Mouse (Mus musculus) spleen, adult 2 months (tissue): Measurements from ENCODE around the gene Npat.

Source experiments
- CTCF ChIP-seq: fragments of 200-500 bp; IDR thresholded peaks from 2 replicates; pipeline ENCODE4 v1.5.1; 2011; ENCODE audit warnings: mild to moderate bottlenecking, inconsistent platforms; ENCODE audit not compliant: insufficient read depth, insufficient read length, insufficient replicate concordance; ENCODE audit errors: extremely low read depth
- POLR2A ChIP-seq: fragments of 200-500 bp; IDR thresholded peaks from 2 replicates; pipeline ENCODE4 v1.6.1; 2011; ENCODE audit warnings: low read depth, low read length, inconsistent platforms

- TF ChIP-seq CTCF (no peak), POLR2A (no peak)
These were observed 72.6 kb downstream of the Npat start for GRCm38 (mm10) chr9:53609306-53609967.
